Mouse (Mus musculus) ES-E14 (cell line): Measurements from ENCODE around the gene Adamtsl4. TPM values are rescaled to one million over a fixed set of nuclear protein-coding genes. Genes with fewer than 3 reads are reported as not detected.
"Not testable (repeated sequence)": the region's sequence is repeated elsewhere in the genome, so short reads cannot be mapped to it uniquely, and the experiment has no call there.

Experiments
- DNase-seq: peaks from one replicate; pipeline ENCODE4 v3.0.0-alpha.2; 2013; ENCODE audit warnings: low read depth, low spot score
- H3K27ac ChIP-seq: 2 replicates; pipeline ENCODE4 v1.5.1; 2012; ENCODE audit warnings: low read depth, mild to moderate bottlenecking, low read length, moderate library complexity, mixed read lengths; ENCODE audit not compliant: poor library complexity, insufficient read depth, severe bottlenecking
- H3K36me3 ChIP-seq: 2 replicates; pipeline ENCODE4 v1.6.1; 2012; ENCODE audit warnings: mild to moderate bottlenecking, low read length, moderate library complexity, mixed read lengths; ENCODE audit not compliant: control insufficient read depth, poor library complexity, insufficient read depth, severe bottlenecking
- H3K4me1 ChIP-seq, 2 experiments: fragments of 150-350 bp in 1 of 2; sonication (generic) in 1 of 2; 2 replicates each; pipeline ENCODE4 v1.6.1; 2012; ENCODE audit warnings: low read length in 2 of 2, mild to moderate bottlenecking in 1 of 2, mixed read lengths in 1 of 2; ENCODE audit not compliant: control insufficient read depth in 2 of 2, insufficient read depth in 2 of 2, poor library complexity in 1 of 2
- H3K4me3 ChIP-seq, 2 experiments: fragments of 150-350 bp in 1 of 2; sonication (generic) in 1 of 2; 2 replicates each; pipeline ENCODE4 v1.5.1; 2012; ENCODE audit warnings: low read length in 2 of 2, low read depth in 1 of 2, mild to moderate bottlenecking in 1 of 2, mixed read lengths in 1 of 2; ENCODE audit not compliant: insufficient read depth in 1 of 2, poor library complexity in 1 of 2, severe bottlenecking in 1 of 2
- H3K9ac ChIP-seq: 2 replicates; pipeline ENCODE4 v1.6.1; 2012; ENCODE audit warnings: low read depth, mild to moderate bottlenecking, low read length, mixed read lengths; ENCODE audit not compliant: poor library complexity, insufficient read depth, severe bottlenecking
- H3K9me3 ChIP-seq: fragments of 150-350 bp; sonication (generic); 2 replicates; pipeline ENCODE4 v1.6.1; 2012; ENCODE audit warnings: low read depth, mild to moderate bottlenecking, low read length; ENCODE audit not compliant: control insufficient read depth, insufficient read depth
- CHD2 ChIP-seq: IDR thresholded peaks from 2 replicates; pipeline ENCODE4 v1.6.1; 2014; ENCODE audit warnings: mild to moderate bottlenecking, low read depth, low read length, inconsistent platforms
- HCFC1 ChIP-seq: IDR thresholded peaks from 2 replicates; pipeline ENCODE4 v1.6.1; 2012; ENCODE audit warnings: low read length, inconsistent platforms, borderline replicate concordance; ENCODE audit not compliant: insufficient read depth
- MAFK ChIP-seq: IDR thresholded peaks from 2 replicates; pipeline ENCODE4 v1.6.1; 2014; ENCODE audit warnings: mild to moderate bottlenecking, low read depth, low read length, inconsistent platforms; ENCODE audit not compliant: insufficient read depth
- ZC3H11A ChIP-seq: IDR thresholded peaks from 2 replicates; pipeline ENCODE4 v1.6.1; 2012; ENCODE audit warnings: low read depth, mild to moderate bottlenecking, inconsistent platforms, low read length, borderline replicate concordance
- ZNF384 ChIP-seq: IDR thresholded peaks from 2 replicates; pipeline ENCODE4 v1.6.1; 2012; ENCODE audit warnings: low read depth, low read length, inconsistent platforms
- in situ Hi-C, 2 experiments: fragments of 600-800 bp; cut with MboI; formaldehyde crosslinking; loops; one replicate each; pipeline ENCODE4 v1.15.1; 2025; ENCODE audit warnings: low sequenced_read_pairs in 2 of 2, inconsistent platforms in 1 of 2; ENCODE audit not compliant: unreplicated experiment in 2 of 2
- total RNA-seq: library from RNA; depleted of rRNA; stranded (reverse); fragments of 300-350 nt; gene quantifications from 2 replicates; pipeline ENCODE4 v1.2.3, GENCODE M21; 2012

Adamtsl4 gene
- total RNA-seq, 1 experiment: 1.9 TPM

DNA sequence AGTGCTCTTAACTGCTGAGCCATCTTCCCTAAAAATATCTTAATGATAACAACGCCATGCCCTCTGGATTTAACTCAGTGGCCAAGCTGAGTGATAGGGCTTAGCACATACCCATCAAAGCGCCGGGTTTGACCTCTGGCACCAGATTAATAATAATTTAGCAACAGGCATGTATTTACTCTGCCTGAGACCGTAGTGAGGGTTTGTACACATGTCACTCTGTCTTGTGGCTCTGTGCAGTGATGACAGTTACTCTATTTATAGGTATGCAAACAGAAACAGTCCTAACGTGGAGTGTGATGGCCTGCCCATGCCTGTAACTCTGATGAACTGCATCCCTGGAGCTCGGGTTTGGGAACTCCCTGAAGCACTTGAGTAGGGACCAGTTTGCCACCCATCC is 5.0 kb upstream of the Adamtsl4 start:
- peaks cover 2 to 5% of the 10 kb centered on the region in 2 experiments; a peak in 1 of 4 replicates for H3K4me1 ChIP-seq
- no peak overlapping the region for H3K27ac ChIP-seq
- no peak overlapping the region for H3K9ac ChIP-seq
- H3K9me3 ChIP-seq: no peaks in the 10 kb centered on the region
- TF ChIP-seq MAFK (no peak), ZNF384 (no peak), HCFC1 (no peak), ZC3H11A (no peak), CHD2 (no peak)
- DNase-seq: no peak
- no peak overlapping the region for H3K4me3 ChIP-seq
- in situ Hi-C loops: no loop called here
- H3K36me3 ChIP-seq: no peaks in the 10 kb centered on the region

- in situ Hi-C loops, H3K9me3 ChIP-seq, H3K27ac ChIP-seq, H3K9ac ChIP-seq, DNase-seq, H3K36me3 ChIP-seq, H3K4me3 ChIP-seq: not testable (repeated sequence)
- peaks cover 3 to 13% of the 10 kb centered on the region in 2 experiments; a peak in 1 of 4 replicates for H3K4me1 ChIP-seq
Measured at GRCm38 (mm10) chr3:95690552-95690951, 2.8 kb upstream of the Adamtsl4 start.

DNA sequence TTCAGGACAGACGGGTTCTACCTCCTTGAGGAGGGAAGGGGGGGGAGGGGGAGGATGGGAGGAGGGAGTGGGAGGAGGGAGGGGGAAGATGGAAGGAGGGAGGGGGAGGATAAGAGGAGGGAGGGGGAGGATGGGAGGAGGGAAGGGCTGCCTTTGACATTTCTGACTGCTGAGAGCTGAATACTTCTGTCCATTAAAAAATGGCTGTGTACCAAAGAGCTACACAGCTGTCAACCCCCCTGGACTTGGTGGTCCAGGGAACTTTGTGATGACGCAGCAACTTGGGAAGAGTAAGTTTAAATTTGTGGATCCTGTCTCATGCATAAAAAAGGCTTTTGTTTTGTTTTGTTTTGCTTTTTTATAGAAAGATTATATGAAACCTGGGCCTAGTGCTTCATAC is 2.2 kb upstream of the Adamtsl4 start:
- no peak overlapping the region for H3K4me3 ChIP-seq
- no peak overlapping the region for H3K9ac ChIP-seq
- in situ Hi-C loops: no loop called here
- H3K36me3 ChIP-seq: no peaks in the 10 kb centered on the region
- peaks cover 3 to 13% of the 10 kb centered on the region in 2 experiments; a peak in 1 of 4 replicates for H3K4me1 ChIP-seq
- H3K27ac ChIP-seq: no peak overlapping the region
- no peaks in the 10 kb centered on the region for H3K9me3 ChIP-seq
- TF ChIP-seq MAFK (0 out of 2 replicates have a peak, but pooled peaks have one; percentile 31), ZC3H11A (no peak)
- DNase-seq: no peak

DNA sequence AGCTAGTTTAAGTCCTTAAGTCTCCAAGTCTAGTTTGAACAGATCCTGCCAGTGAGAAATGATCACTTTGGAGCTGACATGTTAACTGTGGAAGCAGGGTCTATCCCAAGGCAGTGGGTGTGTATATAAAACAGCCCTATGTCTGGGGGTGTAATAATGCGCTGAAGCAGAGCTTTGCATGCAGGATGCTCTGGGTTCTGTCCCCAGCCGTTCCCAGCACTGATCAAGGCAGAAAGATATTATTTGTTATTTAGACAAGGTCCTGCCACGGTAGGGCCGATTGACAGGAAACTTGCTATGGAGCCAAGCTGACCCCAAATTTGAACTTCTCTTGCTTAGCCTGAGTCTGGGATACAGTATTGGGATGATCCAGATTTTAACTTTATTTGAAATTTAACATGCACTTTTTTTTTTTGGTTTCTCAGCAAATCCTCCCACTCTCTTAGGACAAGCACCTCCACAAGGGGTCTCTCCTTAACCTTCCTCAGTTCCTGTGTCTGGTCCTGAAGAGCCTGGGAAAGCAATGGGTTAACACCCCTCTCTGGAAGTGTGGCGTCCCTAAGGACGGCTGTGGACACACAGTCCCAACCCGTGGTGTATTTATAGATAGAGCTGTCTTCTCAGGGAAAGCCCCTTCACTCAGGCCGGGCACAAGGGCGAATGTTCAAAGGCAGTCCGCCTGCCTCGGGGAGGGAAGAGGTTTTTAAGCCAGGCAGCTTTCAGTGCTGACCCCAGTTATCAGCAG is 1.6 kb upstream of the Adamtsl4 start:
- H3K36me3 ChIP-seq: no peaks in the 10 kb centered on the region
- H3K9me3 ChIP-seq: no peaks in the 10 kb centered on the region
- in situ Hi-C loops: no loop called here
- H3K9ac ChIP-seq: no peak overlapping the region
- no peak for DNase-seq
- H3K4me1 ChIP-seq: peaks cover 3 to 13% of the 10 kb centered on the region in 2 experiments; a peak in 1 of 4 replicates
- no peak for TF ChIP-seq HCFC1
- no peak for TF ChIP-seq ZNF384
- TF ChIP-seq CHD2: no peak
- TF ChIP-seq MAFK: no peak
- no peak for TF ChIP-seq ZC3H11A
- H3K27ac ChIP-seq: no peak overlapping the region
- H3K4me3 ChIP-seq: no peak overlapping the region

- H3K4me3 ChIP-seq: peak overlapping the region; percentile 42 to 60; a peak in 3 of 4 replicates
- H3K36me3 ChIP-seq: no peaks in the 10 kb centered on the region
- DNase-seq: no peak
- no peaks in the 10 kb centered on the region for H3K9me3 ChIP-seq
- peaks cover 3 to 15% of the 10 kb centered on the region in 2 experiments; a peak in 1 of 4 replicates for H3K4me1 ChIP-seq
- TF ChIP-seq ZC3H11A (no peak), CHD2 (no peak), HCFC1 (no peak), MAFK (no peak), ZNF384 (no peak)
- H3K27ac ChIP-seq: no peak overlapping the region
- no peak overlapping the region for H3K9ac ChIP-seq
- in situ Hi-C loops: no loop called here
Measured at GRCm38 (mm10) chr3:95687168-95687523, 571 bp downstream of the Adamtsl4 start.
